Mouse (Mus musculus) gastrocnemius, postnatal 10 days (tissue): ENCODE measurements at regions not wholly inside any gene's neighbourhood (a gene's known extent, or its start where the extent isn't known, plus 50 kb on each side); places are given as distances from the start of the nearest gene placed in this dataset.

Source experiments
- DNase-seq: peaks from one replicate; pipeline ENCODE4 v3.0.0; 2021; ENCODE audit warnings: mixed read lengths

GRCm38 (mm10) chr7:72503756-72504155, 197.3 kb upstream of the Mctp2 start:
- DNase-seq, result no peak

DNA sequence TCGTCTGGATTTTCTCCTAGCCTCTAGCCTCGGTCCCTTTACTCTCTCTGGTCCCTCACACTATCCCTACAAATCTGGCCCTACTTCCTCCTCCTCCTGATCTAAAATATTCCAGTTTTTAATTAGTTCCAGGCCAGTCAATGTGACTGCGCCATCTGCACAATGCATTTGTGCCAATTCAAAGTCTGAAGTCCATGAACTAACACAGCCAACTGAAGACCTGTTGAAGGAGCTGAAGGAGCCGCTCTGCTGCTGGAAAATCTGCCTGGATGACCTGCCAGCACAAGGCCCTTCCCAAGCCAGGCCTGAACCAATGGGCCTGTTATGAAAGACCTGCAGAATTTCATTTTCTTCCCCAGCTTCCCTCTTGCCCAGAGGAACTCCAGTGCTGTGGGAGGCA, 197.9 kb upstream of the Mctp2 start:
- DNase-seq, result peak; percentile 9

- DNase-seq, result no peak
Observed at GRCm38 (mm10) chr7:72505732-72506460, 199.5 kb upstream of the Mctp2 start.

DNA sequence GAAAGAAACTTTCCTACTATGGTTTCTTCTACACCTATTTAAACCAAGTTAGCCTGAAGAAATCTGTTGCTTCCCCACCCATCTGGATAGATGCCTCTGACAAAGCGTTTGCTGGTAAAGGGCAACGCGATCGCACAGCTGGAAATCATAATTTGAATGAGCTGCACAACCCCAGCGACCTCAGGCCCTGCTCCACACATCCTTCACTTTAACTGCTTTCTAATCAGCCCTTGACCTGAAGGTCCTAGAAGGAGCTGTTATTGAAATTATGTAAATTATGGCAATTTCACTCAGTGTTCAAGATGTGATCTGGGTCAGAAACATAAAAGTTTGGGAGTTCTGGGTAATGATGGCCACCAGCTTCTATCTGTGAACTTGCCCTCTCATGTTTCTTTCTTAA, 201.5 kb upstream of the Mctp2 start:
- no peak for DNase-seq

- no peak for DNase-seq
Observed at GRCm38 (mm10) chr7:72510116-72510515, 203.7 kb upstream of the Mctp2 start.

GRCm38 (mm10) chr7:72513446-72513845, 207.0 kb upstream of the Mctp2 start:
- no peak for DNase-seq

- DNase-seq, result no peak
Observed at GRCm38 (mm10) chr7:72514851-72515250, 208.4 kb upstream of the Mctp2 start.

DNA sequence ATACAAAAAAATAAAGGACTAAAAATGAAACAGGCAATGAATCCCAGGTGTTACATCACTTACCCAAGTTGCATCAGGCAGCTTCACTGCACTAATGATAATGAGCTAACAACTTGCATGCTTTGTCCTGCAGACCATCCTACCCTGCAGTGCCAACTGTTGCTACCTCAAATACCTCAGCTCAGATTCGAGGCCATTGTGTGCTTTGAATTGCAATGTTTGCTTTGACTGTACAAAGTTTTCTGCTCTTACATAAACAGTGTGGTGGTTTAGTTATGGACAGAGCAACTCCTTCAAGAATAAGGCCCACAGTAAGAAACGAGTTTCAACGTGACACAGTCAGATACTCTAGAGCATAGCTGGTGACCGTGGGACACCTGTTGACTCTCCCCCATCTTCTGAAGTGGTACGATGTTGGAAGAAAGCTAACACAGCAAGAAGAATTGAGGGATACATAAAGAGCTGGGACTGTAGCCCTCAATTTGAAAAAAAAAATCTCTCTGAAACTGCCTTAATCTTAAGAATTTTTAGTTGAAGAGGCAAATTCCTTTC, 212.1 kb upstream of the Mctp2 start:
- DNase-seq, result no peak

GRCm38 (mm10) chr7:72519359-72520115, 213.1 kb upstream of the Mctp2 start:
- no peak for DNase-seq

DNA sequence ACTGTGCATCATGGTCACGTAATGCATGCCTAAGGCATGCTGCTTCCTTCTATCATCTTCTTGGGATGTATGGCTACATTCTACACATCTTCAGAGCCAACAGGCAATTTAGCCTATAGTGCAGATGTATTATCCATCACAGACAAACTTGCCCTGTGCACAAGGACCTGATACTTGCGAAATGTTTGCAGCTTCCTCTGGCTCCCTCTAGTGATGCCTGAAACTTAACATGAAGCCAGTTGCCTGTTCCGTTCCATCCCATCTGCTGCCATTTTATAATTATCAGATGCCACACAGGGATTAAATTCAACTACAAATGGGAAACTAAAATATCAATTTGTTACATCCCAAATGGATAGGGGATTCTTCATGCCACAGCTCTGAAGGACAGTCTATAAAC, 222.5 kb upstream of the Mctp2 start:
- DNase-seq, result no peak

- DNase-seq, result no peak
Observed at GRCm38 (mm10) chr7:72538288-72538687, 231.9 kb upstream of the Mctp2 start.

GRCm38 (mm10) chr7:72539915-72540314, 233.5 kb upstream of the Mctp2 start:
- DNase-seq, result no peak

GRCm38 (mm10) chr7:72541521-72542478, 235.4 kb upstream of the Mctp2 start:
- DNase-seq, result no peak

GRCm38 (mm10) chr7:72543501-72543900, 237.1 kb upstream of the Mctp2 start:
- no peak for DNase-seq

DNA sequence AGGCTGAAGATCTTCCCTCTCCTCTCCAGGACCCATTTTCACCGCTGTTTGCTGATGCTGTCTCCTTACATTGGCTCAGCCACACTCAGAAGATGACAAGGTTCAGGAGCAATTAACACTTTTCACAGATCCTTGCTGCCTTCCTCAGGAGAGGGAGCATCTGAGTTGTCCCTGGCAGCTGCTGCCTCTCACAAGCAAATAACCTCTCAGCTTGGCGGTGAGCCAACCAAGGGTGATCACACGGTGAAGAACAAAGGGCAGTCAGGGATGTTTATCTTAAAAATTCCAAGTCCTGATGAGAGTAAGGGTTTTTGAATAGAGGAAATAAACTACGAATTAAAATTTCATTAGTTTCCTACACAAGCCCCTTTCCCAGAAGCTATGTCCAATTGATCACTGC, 237.5 kb upstream of the Mctp2 start:
- DNase-seq, result peak; percentile 19

DNA sequence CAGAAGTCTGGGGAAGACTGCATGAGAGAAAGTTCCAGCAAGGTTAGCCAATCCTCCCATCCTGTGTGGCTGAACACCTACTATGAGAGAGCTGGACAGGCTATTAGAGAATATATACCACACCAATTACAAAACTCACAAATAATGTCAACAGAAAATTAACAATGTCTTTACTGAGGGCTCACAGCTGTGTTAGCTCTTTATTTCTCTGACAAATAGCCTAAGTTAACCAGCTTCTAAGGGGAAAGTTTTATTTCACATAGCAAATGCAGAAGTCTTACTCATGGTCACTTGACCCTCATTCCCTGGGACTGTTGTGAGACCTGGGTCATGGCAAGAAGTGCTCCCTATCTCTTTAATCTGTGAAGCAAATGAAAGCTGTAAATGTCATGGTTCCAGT, 261.0 kb upstream of the Mctp2 start:
- no peak for DNase-seq

DNA sequence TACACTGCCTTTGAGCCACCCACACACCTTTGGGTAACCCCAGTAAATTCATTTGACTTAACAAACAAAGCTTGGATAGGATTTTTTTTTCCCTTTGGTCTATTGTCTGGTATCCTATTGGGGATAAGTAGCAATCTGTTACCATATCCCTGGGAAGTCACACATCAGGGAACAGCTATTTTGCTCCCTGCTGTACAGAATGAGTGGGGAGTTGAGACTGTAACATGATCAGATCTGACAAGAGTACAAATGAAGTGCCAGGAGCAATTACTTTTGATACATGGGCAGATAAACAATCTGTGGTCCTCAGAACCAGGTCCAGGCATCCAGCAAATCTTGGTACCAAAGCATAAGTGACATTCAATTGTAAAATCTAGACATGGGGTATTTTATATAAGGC, 262.8 kb upstream of the Mctp2 start:
- DNase-seq, result no peak

DNA sequence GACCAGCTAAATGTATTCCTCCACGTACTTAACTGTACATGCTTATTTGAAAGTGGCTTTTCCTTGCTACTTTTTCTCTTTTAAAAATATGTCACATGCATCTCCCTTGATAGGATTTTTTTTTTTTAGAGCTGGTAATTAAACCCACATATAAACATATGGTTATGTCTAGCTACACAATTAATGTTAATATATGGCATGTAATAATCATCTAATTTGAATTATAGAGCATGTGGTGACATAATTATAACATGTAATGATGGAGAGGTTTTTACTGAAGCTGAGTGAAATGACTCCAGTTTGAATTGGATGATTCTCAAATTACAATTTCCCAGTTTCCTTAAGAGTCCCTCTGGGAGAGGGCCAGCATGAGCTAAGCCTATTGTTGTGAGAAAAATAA, 267.9 kb upstream of the Mctp2 start:
- no peak for DNase-seq

DNA sequence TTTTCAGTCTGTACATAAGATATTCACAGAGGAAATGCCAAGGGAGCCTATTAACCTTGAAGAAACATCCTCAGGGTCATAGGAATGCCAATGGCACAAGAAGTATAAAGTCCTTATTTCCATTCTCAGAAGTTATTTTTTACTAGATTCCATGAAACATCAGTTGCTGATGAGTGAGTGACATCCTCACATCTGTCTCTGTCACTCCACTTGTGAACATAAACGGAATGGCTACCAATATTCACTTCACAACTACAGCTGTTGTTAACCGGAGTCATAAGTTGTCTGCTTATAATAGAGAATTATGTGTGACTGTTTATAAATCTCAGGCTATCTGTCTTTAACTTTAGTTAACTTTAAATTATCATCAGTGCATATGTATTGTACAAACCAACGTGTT, 278.0 kb upstream of the Mctp2 start:
- DNase-seq, result no peak

DNA sequence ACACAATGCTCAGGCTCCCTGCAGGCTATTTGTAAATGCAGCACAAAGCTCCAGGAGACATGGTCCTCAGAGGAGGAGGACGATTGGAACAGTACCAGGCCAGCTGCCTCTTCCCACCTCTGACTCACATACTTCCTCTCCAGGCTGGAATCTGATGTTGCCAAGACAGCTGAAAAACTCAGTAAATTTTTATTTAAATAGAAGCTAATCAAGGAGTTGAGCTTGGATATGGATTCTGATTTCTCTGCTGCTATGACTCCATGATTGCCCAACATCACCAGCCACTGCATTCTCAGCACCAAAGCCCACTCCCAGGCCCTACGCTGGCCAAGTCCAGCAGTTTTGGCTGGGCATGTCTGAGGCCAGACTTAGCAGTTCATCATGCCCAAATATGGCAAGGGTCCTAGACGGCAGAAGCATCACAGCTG, 282.8 kb upstream of the Mctp2 start:
- DNase-seq, result peak; percentile 29

DNA sequence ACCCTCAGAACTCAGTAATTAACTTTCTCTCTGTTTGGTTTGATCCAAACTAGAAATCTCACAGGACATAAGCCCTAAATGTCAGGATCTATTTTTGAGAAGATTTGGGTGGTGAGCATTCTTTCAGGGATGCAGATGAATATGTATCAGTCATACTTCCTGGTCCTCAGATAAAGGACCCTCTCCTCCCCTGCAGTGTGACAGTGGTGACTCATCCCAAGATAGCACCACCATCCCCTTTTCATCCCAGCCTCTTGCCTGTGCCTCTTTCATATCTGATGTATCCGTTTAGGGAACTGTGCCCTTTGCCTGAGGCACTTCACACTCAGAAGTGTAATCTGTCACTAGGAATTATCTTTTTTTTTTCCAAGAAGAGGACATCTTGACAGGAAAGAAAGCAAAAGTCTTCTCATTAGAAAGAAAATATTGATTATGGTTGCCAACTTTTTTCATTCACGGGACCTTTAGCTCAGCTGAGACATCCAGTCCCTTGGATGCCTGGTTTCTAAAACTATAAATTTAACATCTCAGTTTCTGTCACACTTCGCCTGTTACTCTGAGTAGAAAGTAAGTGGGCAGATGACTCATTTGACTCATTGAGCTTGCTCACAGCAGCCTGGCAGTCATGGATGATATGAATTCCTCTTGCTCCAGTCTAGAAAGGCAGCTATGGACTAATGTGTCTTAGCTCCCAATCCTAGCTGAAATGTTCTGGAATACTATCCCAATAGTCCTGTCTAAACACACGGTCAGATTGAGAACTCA, 284.1 kb upstream of the Mctp2 start:
- no peak for DNase-seq

GRCm38 (mm10) chr7:72592110-72592509, 285.7 kb upstream of the Mctp2 start:
- no peak for DNase-seq
